Mouse (Mus musculus) heart, embryonic 12.5 days (tissue): ENCODE measurements around the gene Tma7. TPM values are rescaled to one million over a fixed set of nuclear protein-coding genes. Genes with fewer than 3 reads are reported as not detected.

Experiments used
- ATAC-seq: fragments of 200-750 bp; cut with Nextera tagmentation; 2 replicates; pipeline ENCODE4 v1.8.0; 2017; ENCODE audit warnings: moderate TSS enrichment, moderate library complexity; ENCODE audit not compliant: insufficient number of reproducible peaks, low FRiP score
- H3K27ac ChIP-seq: fragments of 300-500 bp; sonication (generic); 2 replicates; pipeline ENCODE4 v1.5.1; 2016; ENCODE audit warnings: mild to moderate bottlenecking, moderate library complexity; ENCODE audit not compliant: poor library complexity, severe bottlenecking
- H3K27me3 ChIP-seq: fragments of 300-500 bp; sonication (generic); replicated peaks from 2 replicates; pipeline ENCODE4 v1.6.1; 2016; ENCODE audit warnings: mild to moderate bottlenecking, moderate library complexity
- H3K36me3 ChIP-seq: fragments of 300-500 bp; sonication (generic); 2 replicates; pipeline ENCODE4 v1.6.1; 2016; ENCODE audit warnings: mild to moderate bottlenecking, moderate library complexity
- H3K4me1 ChIP-seq: fragments of 300-500 bp; sonication (generic); replicated peaks from 2 replicates; pipeline ENCODE4 v1.6.1; 2016; ENCODE audit warnings: mild to moderate bottlenecking
- H3K4me2 ChIP-seq: fragments of 300-500 bp; sonication (generic); 2 replicates; pipeline ENCODE4 v1.6.1; 2016; ENCODE audit warnings: mild to moderate bottlenecking, moderate library complexity
- H3K4me3 ChIP-seq: fragments of 300-500 bp; sonication (generic); 2 replicates; pipeline ENCODE4 v1.5.1; 2016; ENCODE audit warnings: mild to moderate bottlenecking
- H3K9ac ChIP-seq: fragments of 300-500 bp; sonication (generic); 2 replicates; pipeline ENCODE4 v1.6.1; 2016; ENCODE audit warnings: mild to moderate bottlenecking, moderate library complexity
- H3K9me3 ChIP-seq: fragments of 300-500 bp; sonication (generic); replicated peaks from 2 replicates; pipeline ENCODE4 v1.6.1; 2016; ENCODE audit warnings: mild to moderate bottlenecking, moderate library complexity
- WGBS: fragments of 180-500 bp; shearing (Covaris S2); methylation state at CpG from one replicate; pipeline ENCODE4 v1.1.7; 2016; 5-methylcytosine and 5-hydroxymethylcytosine counted together
- polyA plus RNA-seq: library from polyadenylated mRNA; unstranded; fragments of >200 nt; fragmentation: Nextera tagmentation; extraction: Ambion mirVana; gene quantifications from 2 replicates; pipeline ENCODE4 v1.2.1, GENCODE M21; 2016

Tma7 gene
- polyA plus RNA-seq, 1 experiment from 2014 or later: 715 TPM

- no peak overlapping the region for H3K9ac ChIP-seq
- H3K4me3 ChIP-seq: no peak overlapping the region
- WGBS: 70% methylated on average over 6 of the region's 6 CpGs
- no peak overlapping the region for H3K4me2 ChIP-seq
- 0 out of 2 replicates have a peak overlapping the region, but pooled peaks have one; percentile 77 for H3K27ac ChIP-seq
- no peaks in the 10 kb centered on the region for H3K9me3 ChIP-seq
- no peak for ATAC-seq
- peaks cover 48% of the 10 kb centered on the region for H3K36me3 ChIP-seq
- H3K27me3 ChIP-seq: no peaks in the 10 kb centered on the region
- peaks cover 21% of the 10 kb centered on the region for H3K4me1 ChIP-seq
These were observed 28.5 kb downstream of the Tma7 start for GRCm38 (mm10) chr9:109053851-109054250.

- no peaks in the 10 kb centered on the region for H3K27me3 ChIP-seq
- H3K4me3 ChIP-seq: no peak overlapping the region
- peaks cover 16% of the 10 kb centered on the region for H3K4me1 ChIP-seq
- WGBS: 85% methylated on average over 3 of the region's 3 CpGs
- peaks cover 49% of the 10 kb centered on the region for H3K36me3 ChIP-seq
- no peaks in the 10 kb centered on the region for H3K9me3 ChIP-seq
- ATAC-seq: no peak
- no peak overlapping the region for H3K9ac ChIP-seq
- no peak overlapping the region for H3K27ac ChIP-seq
- no peak overlapping the region for H3K4me2 ChIP-seq
These were observed 29.0 kb downstream of the Tma7 start for GRCm38 (mm10) chr9:109053366-109053765.

- no peak overlapping the region for H3K4me2 ChIP-seq
- no peaks in the 10 kb centered on the region for H3K9me3 ChIP-seq
- H3K27ac ChIP-seq: no peak overlapping the region
- ATAC-seq: no peak
- peaks cover 47% of the 10 kb centered on the region for H3K36me3 ChIP-seq
- peaks cover 15% of the 10 kb centered on the region for H3K4me1 ChIP-seq
- H3K4me3 ChIP-seq: no peak overlapping the region
- H3K9ac ChIP-seq: no peak overlapping the region
- H3K27me3 ChIP-seq: no peaks in the 10 kb centered on the region
- 87% methylated on average over 9 of the region's 9 CpGs for WGBS
These were observed 29.7 kb downstream of the Tma7 start for GRCm38 (mm10) chr9:109052490-109053260.

- Histone ChIP-seq H3K4me1 (peaks cover 15% of the 10 kb centered on the region), H3K9ac (no peak overlapping the region), H3K27ac (no peak overlapping the region), H3K27me3 (no peaks in the 10 kb centered on the region), H3K4me3 (no peak overlapping the region), H3K36me3 (peaks cover 39% of the 10 kb centered on the region), H3K9me3 (no peaks in the 10 kb centered on the region), H3K4me2 (no peak overlapping the region)
- WGBS: 90% methylated on average over 10 of the region's 10 CpGs
- ATAC-seq: no peak
These were observed 30.5 kb downstream of the Tma7 start for GRCm38 (mm10) chr9:109051651-109052489.

- H3K4me2 ChIP-seq: no peak overlapping the region
- no peaks in the 10 kb centered on the region for H3K9me3 ChIP-seq
- 90% methylated on average over 13 of the region's 13 CpGs for whole genome bisulfite sequencing
- no peak overlapping the region for H3K27ac ChIP-seq
- H3K9ac ChIP-seq: no peak overlapping the region
- peaks cover 15% of the 10 kb centered on the region for H3K4me1 ChIP-seq
- no peak for ATAC-seq
- peaks cover 36% of the 10 kb centered on the region for H3K36me3 ChIP-seq
- no peaks in the 10 kb centered on the region for H3K27me3 ChIP-seq
- H3K4me3 ChIP-seq: no peak overlapping the region
These were observed 31.3 kb downstream of the Tma7 start for GRCm38 (mm10) chr9:109051011-109051501.

- H3K9ac ChIP-seq: no peak overlapping the region
- ATAC-seq: no peak
- H3K27ac ChIP-seq: no peak overlapping the region
- peaks cover 15% of the 10 kb centered on the region for H3K4me1 ChIP-seq
- peaks cover 34% of the 10 kb centered on the region for H3K36me3 ChIP-seq
- H3K9me3 ChIP-seq: no peaks in the 10 kb centered on the region
- H3K4me2 ChIP-seq: no peak overlapping the region
- WGBS: 78% methylated on average over 3 of the region's 3 CpGs
- H3K4me3 ChIP-seq: no peak overlapping the region
- no peaks in the 10 kb centered on the region for H3K27me3 ChIP-seq
These were observed 31.8 kb downstream of the Tma7 start for GRCm38 (mm10) chr9:109050674-109050997.

- H3K9me3 ChIP-seq: no peaks in the 10 kb centered on the region
- H3K4me2 ChIP-seq: no peak overlapping the region
- no peak overlapping the region for H3K4me3 ChIP-seq
- H3K36me3 ChIP-seq: peaks cover 34% of the 10 kb centered on the region
- no peak overlapping the region for H3K27ac ChIP-seq
- H3K9ac ChIP-seq: no peak overlapping the region
- H3K27me3 ChIP-seq: no peaks in the 10 kb centered on the region
- no peak for ATAC-seq
- peaks cover 10% of the 10 kb centered on the region for H3K4me1 ChIP-seq
- 82% methylated on average over 9 of the region's 9 CpGs for WGBS
These were observed 32.3 kb downstream of the Tma7 start for GRCm38 (mm10) chr9:109049996-109050673.

GRCm38 (mm10) chr9:109049316-109049715 is 33.1 kb downstream of the Tma7 start:
- no peak overlapping the region for H3K27ac ChIP-seq
- ATAC-seq: no peak
- WGBS: 76% methylated on average over 7 of the region's 7 CpGs
- peaks cover 37% of the 10 kb centered on the region for H3K36me3 ChIP-seq
- no peaks in the 10 kb centered on the region for H3K27me3 ChIP-seq
- peaks cover 4% of the 10 kb centered on the region for H3K4me1 ChIP-seq
- H3K9me3 ChIP-seq: no peaks in the 10 kb centered on the region
- H3K9ac ChIP-seq: no peak overlapping the region
- H3K4me3 ChIP-seq: no peak overlapping the region
- no peak overlapping the region for H3K4me2 ChIP-seq

- H3K9me3 ChIP-seq: no peaks in the 10 kb centered on the region
- H3K27me3 ChIP-seq: no peaks in the 10 kb centered on the region
- WGBS: 35% methylated on average over 5 of the region's 5 CpGs
These were observed 36.1 kb downstream of the Tma7 start for GRCm38 (mm10) chr9:109046306-109046705.

GRCm38 (mm10) chr9:109041351-109041750 is 41.0 kb downstream of the Tma7 start:
- 58% methylated on average over 7 of the region's 7 CpGs for WGBS
- ATAC-seq: 0 out of 2 replicates have a peak, but pooled peaks have one; percentile 1
- no peak overlapping the region for H3K27ac ChIP-seq
- H3K9ac ChIP-seq: peak overlapping the region; percentile 5; the same call in 1 of the 2 replicates
- peaks cover 8% of the 10 kb centered on the region; the same call in 1 of the 2 replicates for H3K36me3 ChIP-seq
- peaks cover 37% of the 10 kb centered on the region for H3K4me1 ChIP-seq
- no peaks in the 10 kb centered on the region for H3K27me3 ChIP-seq
- H3K4me3 ChIP-seq: peak overlapping the region; percentile 0; the same call in 1 of the 2 replicates
- H3K4me2 ChIP-seq: peak overlapping the region; percentile 81
- H3K9me3 ChIP-seq: no peaks in the 10 kb centered on the region

More at GRCm38 (mm10) chr9:109046306-109046705, 36.1 kb downstream of the Tma7 start:
- Histone ChIP-seq H3K4me1 (peaks cover 6% of the 10 kb centered on the region), H3K4me2 (no peak overlapping the region), H3K9ac (no peak overlapping the region), H3K27ac (no peak overlapping the region), H3K36me3 (peaks cover 25% of the 10 kb centered on the region), H3K4me3 (no peak overlapping the region)
- no peak for ATAC-seq
